Mouse (Mus musculus) liver, adult 2 months (tissue): Measurements from ENCODE around the gene Prrt1.

ENCODE experiments used
- CTCF ChIP-seq: fragments of 200-500 bp; IDR thresholded peaks from 2 replicates; pipeline ENCODE4 v1.5.1; 2011; ENCODE audit warnings: low read depth, low read length, control low read depth
- POLR2A ChIP-seq: fragments of 200-500 bp; IDR thresholded peaks from 2 replicates; pipeline ENCODE4 v1.6.1; 2011; ENCODE audit warnings: low read length, control low read depth; ENCODE audit not compliant: insufficient read depth; ENCODE audit errors: extremely low read depth

DNA sequence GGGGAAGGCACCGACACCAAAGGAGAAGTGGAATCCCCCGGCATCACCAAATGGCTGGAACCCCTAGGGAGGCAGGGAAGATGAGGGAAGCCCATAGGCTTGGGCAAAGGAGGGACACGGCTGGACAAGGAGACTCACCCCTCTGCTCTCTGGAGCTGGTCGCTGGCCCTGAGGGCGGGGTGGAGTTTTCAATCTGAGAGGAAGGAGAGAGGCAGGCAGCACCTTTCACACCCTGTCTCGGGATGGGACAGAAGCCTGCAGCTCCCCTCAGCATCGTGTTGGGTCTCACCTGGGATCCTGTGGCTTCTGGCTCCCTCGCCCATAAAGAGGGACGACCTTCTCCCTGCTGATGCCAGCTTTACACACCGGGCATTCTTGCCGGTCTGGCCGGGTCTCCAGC, 27.5 kb upstream of the Prrt1 start:
- TF ChIP-seq CTCF (no peak), POLR2A (no peak)
